Mouse (Mus musculus) embryonic fibroblast, embryonic 13.5 days (primary cell): Measurements from ENCODE around the gene 1700017B05Rik.

Source experiments
- CTCF ChIP-seq: IDR thresholded peaks from 2 replicates; pipeline ENCODE4 v1.5.1; 2011; ENCODE audit warnings: mild to moderate bottlenecking, control low read depth, low read length, moderate library complexity, borderline replicate concordance; ENCODE audit not compliant: insufficient read depth
- POLR2A ChIP-seq: IDR thresholded peaks from 2 replicates; pipeline ENCODE4 v1.6.1; 2011; ENCODE audit warnings: low read depth, mild to moderate bottlenecking, control low read depth, low read length, moderate library complexity

- TF ChIP-seq CTCF (no peak), POLR2A (no peak)
Measured at GRCm38 (mm10) chr9:57287183-57287582, 24.8 kb upstream of the 1700017B05Rik start.
